Mouse (Mus musculus) T-helper 1 cell (primary cell): ENCODE measurements around the gene Alppl2.

ENCODE experiments used
- in situ Hi-C: fragments of 300-600 bp; cut with MboI, MseI; formaldehyde crosslinking; loops from one replicate; pipeline ENCODE4 v1.15.1; 2025; ENCODE audit warnings: high pct_unique_total_duplicates

The Alppl2 gene

DNA sequence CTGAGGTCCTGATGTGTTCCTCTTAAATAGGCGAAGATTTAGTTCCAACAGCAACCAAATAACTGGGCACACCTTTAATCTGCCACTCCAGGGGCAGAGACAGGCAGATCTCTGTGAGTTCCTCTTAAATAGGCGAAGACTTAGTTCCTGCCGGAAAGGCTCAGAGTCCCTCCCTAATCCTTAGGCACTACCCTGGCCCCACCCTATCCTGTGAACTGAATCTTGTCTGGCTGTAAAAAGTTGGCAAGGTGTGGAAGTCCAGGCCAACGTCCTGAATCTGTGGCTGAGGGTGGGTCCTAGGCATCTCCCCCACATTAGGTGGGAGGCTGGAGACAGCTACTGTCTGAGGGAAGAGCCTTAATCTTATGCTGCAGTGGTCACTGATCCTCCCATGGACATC is at the start of gene Alppl2:
Gene Alppl2, minus strand, starts transcription at position 101 of the 400 bp plus-strand sequence.
- in situ Hi-C loops, result no loop called here

DNA sequence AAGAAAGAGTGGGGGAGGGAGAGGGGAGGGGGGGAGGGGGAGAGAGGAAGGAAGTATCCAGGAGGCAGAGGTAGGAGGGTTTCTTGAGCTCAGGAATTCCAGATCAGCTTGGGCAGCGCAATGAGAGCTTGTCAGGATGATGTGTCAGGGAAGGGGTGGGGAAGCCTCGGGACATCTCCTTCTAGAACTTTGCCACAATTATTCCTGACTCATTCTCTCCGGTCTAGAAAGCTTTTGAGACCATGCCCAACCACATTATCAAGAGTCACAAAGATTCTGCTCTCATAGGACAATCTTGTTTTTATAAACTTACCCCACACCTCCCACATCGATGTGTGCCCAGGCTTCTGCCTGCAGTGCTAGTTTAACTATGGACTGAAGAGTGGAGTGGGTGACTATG is 42.1 kb upstream of the Alppl2 start:
- in situ Hi-C loops, result no loop called here

DNA sequence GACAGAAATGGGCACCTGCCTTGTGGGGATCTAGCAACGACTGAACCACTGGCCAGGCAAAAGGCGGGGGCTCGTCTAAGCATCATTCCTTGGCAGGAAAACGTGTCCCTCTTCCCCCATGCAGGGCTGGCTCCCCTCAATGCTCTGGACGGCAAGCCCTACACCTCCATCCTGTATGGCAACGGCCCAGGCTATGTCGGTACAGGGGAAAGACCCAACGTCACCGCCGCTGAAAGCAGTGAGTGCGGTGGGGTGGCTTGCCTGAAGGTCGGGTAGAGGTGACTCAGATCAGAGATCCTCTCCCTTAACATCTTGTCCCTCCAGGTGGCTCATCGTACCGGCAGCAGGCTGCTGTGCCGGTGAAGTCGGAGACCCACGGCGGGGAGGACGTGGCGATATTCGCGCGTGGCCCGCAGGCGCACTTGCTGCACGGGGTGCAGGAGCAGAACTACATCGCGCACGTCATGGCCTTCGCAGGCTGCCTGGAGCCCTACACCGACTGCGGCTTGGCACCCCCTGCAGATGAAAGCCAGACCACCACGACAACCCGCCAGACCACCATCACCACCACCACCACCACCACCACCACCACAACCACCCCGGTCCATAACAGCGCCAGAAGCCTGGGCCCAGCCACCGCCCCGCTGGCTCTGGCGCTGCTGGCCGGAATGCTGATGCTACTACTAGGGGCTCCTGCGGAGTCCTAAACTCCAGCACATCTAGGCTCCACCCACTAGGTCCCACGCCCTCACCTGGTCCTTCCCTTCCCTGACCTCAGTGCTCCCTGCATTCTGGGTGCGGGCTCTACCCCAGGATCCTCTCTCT is 37.7 kb upstream of the Alppl2 start:
- in situ Hi-C loops, result loop anchor here (5.0 kb wide), 1 partner anchor 1415 kb away; no protein-coding TSS in a partner anchor

DNA sequence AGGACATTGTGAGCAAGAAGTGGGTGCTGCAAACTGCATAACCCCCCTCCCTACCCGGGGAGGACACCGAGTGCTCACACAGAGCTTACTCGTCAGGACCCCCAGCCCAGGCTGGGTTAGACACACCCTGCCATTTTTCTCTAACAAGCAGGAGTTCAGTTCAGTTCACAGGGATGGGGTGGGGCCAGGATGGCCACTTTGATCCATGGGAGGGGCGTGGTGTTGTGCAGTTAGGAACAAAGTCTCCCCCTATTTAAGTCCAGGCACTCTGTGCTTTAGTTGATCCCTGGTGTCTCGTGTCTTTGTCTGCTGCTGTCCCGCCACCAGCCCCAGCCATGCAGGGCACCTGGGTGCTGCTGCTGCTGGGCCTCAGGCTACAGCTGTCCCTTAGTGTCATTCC is 34.9 kb upstream of the Alppl2 start, which contains the start of gene Akp3:
Gene Akp3, plus strand, starts transcription at position 301 of the 400 bp plus-strand sequence.
- in situ Hi-C loops, result loop anchor here (5.0 kb wide), 1 partner anchor 1412 kb away; no protein-coding TSS in a partner anchor

DNA sequence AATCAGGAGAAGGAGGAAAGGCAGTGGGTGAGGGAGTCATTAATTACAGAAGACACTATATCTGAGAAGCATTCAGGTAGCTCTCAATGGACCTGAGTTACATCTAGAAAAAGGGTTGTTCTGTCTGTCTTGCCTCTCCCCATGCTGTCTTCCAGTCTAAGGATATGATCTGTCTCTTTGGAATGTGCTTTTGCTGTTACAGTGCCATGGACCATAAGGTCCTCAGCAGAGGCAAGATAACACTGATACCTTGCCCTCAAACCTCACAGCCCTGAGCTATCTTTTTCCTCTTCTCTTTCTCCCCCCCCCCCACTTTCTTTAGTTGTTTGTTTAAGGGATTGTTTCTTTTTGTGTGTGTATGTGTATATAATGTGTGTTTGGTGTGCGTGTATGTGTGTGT is 25.1 kb upstream of the Alppl2 start:
- in situ Hi-C loops, result no loop called here

DNA sequence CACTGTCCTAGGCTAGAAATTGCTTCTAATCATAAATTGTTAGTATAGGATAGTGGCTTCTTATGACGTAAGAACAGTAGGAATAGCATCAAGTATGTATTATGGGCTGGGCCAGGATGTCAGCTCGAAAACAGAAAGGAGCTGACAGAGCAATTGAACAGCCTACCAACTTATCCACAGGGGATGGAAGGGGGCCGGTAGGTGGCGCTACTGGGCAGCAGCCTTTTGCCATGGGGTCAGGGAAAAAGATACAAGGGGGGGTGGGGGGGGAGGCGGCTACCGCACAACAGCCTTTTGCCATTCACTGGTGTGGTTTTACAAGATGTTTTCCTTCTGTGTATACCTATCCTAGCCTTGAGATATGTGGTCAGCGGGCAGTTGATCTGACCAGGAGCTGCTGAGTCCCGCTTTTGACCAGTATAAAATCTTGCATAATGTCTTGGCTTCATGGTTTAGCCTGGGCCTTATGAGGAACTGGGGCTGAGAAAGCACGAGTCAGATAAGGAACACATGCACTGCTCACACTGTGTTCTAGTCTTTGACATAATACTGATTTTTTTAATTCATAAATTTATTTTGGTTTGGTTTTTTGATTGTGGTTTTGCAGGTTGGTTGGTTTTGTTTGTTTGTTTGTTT is 22.1 kb upstream of the Alppl2 start:
- in situ Hi-C loops, result no loop called here

DNA sequence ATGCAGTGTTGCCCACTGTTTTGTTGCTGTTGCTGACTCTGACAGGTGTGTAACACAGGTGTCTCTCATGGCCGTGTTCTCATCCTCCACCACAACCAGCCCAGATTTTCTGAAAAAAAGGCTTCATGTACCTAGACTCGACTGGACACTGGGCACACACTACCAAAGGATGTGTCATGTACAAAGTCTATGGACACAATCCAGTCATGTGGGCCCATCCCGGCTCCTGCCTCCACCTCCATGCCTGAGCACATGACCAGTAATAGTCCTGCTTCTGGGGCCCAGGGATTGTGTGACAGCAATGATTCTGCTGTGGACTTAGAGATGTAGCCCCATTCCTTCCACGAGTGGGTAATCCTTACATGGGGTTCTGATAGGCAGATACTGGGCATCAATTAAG is 18.8 kb upstream of the Alppl2 start:
- in situ Hi-C loops, result no loop called here

DNA sequence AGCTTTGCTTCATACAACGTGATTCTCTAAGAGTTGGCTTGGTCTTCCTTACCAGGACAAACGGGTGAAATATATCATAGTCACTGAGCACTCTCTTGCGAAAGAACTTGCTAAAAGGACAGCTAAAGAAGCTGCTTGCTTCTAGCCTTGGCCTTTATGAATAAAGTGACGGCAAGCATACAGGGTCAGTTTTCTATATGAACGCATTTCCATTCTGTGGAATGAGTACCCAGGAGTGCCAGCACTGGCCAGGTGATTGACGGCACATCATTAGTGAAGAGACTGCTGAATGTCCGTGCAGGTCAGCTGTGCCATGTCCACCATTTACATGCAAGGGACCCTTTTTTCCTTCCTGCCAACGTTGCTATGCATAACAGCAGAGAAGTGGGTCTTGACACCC is 16.8 kb upstream of the Alppl2 start:
- in situ Hi-C loops, result no loop called here

DNA sequence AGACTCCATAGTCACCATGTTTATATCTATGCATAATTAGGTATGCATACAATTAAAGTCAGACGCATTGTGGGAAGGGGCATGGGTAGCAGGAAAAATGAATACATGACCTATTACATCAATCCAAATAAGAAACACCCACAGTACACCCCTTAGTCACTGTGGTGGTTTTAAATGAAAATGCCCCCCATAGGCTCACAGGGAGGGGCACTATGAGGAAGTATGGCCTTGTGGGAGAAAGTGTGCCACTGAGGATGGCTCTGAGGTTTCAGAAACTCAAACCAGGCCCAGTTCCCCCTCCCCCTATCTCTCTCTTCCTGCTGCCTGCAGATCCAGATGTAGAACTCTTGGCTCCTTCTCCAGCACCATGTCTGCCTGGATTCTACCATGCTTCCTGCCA is 14.2 kb upstream of the Alppl2 start:
- in situ Hi-C loops, result loop anchor here (5.0 kb wide), 2 partner anchors 58 to 83 kb away; no protein-coding TSS in a partner anchor

DNA sequence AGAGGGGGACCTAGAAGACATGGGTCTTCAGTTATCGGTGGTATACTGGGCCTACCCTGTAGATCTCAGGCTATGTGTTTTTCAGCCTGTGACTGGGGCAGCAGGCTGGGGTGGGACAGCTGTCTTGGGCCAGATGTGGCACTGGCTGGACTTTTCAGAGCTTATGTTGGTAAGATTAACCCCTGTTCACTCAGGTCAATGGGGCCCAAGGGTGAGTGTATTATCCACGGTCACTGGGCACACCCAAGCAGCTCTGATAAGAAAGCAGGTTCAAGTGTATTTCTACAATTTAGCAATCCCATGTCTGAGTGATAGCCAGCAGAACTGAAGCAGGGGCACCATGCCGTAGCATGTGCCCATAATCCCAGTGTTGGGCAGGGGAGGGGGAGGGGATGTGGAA is 12.4 kb upstream of the Alppl2 start:
- in situ Hi-C loops, result loop anchor here (5.0 kb wide), 2 partner anchors 60 to 85 kb away; no protein-coding TSS in a partner anchor

DNA sequence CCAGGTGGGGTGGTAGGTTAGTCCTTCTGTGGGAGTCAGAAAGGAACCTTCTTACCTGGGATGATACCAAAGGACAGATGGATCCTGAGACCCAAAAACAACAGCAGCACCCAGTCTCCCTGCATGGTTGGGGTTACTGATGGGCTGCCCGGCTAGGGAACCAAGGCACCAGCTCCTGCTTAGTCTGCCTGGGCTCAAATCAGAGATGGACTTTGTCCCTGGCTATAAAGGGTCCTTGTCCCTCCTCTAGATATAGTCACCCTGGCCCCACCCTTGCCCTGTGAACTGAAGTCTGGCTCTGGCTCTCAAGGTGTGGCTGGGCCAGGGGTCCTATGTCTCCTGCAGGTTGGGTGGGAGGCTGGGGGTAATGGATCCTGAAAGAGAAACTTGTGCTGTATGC is 11.7 kb upstream of the Alppl2 start, which contains the start of gene Alpi:
Gene Alpi, minus strand, starts transcription at position 196 of the 400 bp plus-strand sequence.
- in situ Hi-C loops, result loop anchor here (5.0 kb wide), 2 partner anchors 61 to 86 kb away; no protein-coding TSS in a partner anchor

DNA sequence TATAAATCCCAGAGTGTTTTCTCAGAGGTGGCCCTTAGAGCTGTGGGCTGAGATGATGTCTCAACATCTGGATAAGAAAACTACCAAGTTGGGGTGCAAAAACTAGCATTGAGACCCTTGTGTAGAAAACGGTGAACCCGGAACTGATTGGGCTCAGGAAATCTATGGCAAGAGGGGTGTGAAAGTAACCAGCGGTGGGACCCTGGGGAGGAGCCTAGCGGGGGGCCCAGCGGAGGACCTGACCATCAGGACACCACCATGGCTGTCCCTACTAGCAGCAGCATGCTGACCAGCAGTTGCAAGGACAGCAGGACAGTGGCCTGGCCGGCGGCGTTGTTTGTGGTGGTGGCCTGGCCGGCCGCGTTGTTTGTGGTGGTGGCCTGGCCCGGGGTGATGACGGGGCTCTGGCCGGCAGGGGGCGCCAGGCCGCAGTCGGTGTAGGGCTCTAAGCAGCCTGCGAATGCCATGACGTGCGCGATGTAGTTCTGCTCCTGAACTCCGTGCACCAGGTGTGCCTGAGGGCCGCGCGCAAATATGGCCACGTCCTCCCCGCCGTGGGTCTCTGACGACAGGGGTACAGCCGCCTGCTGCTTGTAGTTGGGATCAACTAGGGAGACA is 8.7 kb upstream of the Alppl2 start:
- in situ Hi-C loops, result no loop called here

DNA sequence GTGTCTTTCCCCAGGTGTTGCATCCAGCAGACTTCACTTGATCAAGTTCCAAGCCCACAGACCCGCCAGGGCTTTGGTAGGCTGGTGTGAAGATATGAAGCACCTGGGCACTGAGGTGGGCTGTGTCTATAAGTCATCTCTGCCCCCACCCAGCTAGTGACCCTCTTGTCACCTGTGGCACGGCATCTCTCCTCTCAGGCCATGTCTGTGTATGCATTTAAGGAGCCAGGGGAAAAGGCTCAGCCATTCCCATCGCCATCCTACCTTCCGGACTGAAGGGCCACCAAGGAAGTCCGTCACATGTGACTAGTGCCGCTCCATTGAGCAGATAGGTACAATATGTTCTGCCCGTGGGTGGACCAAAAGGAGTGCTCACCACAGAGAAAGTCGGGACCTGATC is 5.9 kb upstream of the Alppl2 start:
- in situ Hi-C loops, result no loop called here

DNA sequence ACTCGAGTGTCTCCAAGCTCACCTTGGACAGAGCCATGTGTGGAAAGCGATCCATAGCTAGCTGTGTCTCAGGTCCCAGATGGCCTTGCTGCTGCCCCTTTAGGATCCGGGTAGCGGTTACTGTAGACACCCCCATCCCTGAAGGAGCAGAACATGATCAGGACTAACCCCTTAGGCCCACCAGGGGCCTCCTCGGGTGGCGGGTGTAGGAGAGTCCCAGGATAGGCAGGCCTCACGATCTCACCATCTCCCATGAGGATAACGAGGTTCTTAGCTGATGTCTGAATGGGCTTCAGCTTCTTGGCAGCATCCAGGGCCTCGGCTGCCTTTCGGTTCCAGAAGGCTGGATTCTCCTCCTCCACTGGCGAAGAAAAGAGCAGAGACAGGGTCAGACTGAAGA is 477 bp downstream of the Alppl2 start:
- in situ Hi-C loops, result no loop called here

DNA sequence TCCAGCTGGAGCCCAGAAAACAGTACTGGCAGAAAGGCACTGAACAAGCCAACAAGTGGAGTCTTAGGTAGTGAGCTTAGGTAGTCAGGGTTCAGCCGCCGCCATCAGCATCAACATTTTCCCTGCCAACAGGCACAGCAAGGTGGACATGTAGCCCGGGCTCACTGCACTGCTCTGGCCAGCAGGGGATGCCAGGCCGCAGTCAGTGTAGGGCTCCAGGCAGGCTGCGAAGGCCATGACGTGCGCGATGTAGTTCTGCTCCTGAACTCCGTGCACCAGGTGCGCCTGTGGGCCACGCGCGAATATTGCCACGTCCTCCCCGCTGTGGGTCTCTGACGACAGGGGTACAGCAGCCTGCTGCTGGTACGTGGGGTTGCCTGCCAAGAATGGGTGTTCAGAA is 2.8 kb downstream of the Alppl2 start:
- in situ Hi-C loops, result no loop called here

DNA sequence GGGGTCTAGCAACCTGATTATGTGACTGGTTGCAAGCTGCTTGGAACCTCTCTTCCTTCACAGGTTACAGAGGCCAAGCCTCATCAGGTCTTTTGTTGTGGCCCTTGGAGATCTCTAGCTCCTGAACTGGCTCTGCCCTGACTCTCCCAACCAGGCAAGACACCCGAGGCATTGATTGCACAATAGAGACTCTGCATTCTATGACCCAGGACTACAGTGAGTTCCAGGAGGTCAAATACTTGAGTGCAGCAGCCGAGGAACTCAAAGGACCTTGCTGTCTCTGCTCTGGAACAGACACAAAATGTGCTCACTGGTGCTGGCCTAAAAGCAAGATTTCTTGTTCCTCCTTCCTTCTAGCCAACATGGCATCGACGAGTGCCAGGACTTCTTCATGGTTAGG is 3.5 kb downstream of the Alppl2 start:
- in situ Hi-C loops, result no loop called here

DNA sequence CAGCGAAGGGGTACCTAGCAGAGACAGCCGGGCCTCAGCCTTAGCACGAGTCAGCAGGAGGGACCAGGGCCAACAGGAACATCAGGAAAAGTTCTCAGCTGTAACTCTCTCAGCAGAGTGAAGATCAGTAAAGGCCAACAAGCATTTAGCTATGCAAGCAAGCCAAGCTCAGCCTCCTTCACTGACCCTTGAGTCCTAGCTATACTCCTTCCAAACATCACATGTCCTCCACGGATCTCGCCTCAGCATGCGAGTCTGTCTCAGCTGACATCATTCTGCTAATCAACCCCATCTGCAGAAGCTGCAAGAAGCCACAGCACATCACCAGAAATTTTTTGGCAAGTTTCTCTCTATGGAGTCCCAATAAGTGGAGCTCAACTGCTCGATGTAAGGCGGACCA is 16.0 kb downstream of the Alppl2 start:
- in situ Hi-C loops, result no loop called here

DNA sequence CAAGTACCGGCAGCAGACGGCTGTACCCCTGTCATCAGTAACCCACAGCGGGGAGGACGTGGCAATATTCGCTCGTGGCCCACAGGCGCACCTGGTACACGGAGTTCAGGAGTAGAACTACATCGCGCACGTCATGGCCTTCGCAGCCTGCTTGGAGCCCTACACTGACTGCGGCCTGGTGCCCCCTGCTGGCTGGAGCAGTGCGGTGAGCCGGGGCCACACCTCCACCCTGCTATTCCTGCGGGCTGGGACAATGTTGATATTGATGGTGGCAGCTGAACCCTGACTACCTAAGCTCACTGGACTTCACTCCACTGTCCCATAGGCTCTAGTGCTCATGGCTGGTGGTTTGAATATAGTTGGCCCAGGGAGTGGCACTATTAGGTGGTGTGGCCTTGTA is 19.0 kb downstream of the Alppl2 start:
- in situ Hi-C loops, result no loop called here

DNA sequence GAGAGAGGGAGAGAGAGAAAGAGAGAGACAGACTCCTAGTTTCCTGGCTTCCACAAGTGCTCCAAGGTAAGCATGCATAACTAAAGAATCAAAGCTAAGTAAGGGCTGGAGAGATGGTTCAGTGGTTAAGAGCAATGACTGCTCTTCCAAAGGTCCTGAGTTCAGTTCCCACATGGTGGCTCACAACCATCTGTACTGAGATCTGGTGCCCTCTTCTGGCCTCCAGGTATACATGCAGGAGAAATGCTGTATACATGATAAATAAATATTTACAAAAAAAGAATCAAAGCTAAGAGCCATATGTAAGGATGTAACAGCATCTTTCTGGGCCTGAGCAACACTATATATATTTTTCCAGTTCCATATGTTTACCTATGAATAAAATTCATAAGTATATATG is 28.8 kb downstream of the Alppl2 start:
- in situ Hi-C loops, result no loop called here

DNA sequence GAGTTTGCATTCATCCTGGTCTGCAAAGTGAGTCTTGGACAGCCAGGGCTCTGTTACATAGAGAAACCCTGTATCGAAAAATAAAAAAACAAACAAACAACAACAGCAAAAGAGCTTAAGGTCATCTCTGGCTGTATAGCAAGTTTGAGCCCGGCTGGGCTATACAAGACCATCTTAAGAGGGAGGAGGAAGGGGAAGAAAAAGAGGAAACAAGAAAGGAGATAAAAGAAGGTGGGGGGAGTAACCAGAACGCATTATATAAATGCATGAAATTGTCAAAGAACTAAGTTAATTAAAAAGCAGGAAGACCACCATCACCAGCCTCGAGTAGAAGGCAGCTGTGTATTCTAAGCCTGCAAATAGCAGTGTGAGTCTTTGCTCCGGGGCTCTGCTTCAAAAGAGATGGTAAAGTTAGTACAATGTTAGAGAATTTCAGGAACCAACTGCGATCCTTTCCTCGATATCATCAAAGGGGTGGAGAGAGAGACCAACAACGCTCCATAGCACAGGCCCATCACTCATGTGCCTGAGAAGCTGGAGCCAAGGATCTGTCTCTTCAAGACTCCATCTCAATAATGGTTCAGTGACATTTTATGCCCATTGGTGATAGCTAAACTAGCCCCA is 30.6 kb downstream of the Alppl2 start:
- in situ Hi-C loops, result no loop called here

DNA sequence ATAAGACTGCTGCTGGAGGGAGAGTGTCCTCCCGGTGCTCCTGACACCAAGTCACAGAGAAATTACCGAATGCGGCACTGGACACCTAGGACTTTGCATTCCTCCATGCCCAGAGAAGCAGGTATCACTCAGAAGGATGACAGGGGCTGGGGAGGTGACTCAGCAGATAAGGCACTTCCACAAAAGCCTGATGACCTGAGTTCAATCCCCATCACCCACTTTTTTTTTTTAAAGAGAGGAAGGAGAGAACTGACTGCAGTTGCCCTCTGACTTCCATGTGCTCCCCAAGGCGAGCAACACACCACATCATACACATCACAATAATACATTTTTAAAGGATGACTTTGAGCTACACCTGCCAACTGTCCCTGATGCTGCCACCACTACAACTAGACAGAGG is 32.7 kb downstream of the Alppl2 start:
- in situ Hi-C loops, result no loop called here

DNA sequence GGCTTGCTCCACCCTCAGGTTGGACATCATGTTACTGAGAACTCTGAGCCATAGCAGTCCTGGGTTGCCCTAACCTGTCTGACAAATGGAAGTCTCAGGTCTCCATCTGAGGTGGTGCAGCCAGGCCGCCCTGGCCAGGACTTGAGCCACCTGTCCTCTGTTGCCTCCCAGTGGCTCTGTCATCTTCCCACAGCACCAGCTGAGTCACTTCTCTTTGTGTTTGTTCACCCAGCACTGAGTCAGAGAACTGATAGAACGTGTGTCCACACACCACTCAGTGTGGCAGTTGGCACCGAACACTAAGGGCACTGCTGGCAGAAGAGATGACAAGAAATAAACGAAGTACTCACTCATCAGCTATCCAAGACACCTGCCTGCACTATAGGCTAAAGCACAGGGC is 38.4 kb downstream of the Alppl2 start:
- in situ Hi-C loops, result no loop called here
